Mouse (Mus musculus): ENCODE data around the gene Kmt2b. TPM values are rescaled to one million over a fixed set of nuclear protein-coding genes. Genes with fewer than 3 reads are reported as not detected.

Gene Kmt2b
- total RNA-seq, 2 experiments from 2014 or later, result 8.0 to 60.9 TPM

DNA sequence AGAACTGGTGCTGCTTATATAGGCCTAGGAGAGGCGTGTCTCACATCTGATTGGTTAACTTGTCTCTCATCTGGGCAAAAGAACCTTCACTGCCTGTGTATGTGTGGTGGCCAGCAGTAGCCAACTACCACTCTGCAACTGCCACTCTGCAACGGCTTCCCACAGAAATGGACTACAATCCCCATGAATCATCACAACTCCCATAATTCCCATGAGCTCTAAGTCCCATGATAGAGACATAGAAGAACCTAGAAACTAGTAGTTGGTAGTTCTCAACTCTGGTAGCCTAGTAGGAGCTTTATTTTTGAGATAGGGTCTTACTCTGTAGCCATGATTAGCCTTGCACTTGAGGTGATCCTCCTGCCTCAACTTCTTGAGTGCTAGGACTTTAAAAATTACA lies 38.6 kb downstream of the Kmt2b start:
- no peak for ATAC-seq (ENCODE audit: poor library complexity, severe bottlenecking)

DNA sequence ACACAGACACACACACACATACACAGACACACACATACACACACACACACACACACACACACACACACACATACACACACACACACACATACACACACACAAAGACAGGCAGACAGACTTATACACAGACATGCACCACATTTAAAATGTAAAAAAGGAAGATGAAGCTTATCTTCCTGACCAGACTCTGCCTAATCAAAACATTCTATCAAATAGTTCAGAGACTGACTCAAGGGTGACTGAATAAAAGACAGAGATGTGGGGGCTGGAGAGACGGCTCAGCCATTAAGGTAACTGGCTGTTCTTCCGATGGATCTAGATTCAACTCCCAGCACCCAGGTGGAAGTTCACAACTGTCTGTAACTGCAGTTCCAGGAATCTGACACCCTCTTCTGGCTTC lies 44.2 kb downstream of the Kmt2b start:
- ATAC-seq (ENCODE audit: poor library complexity, severe bottlenecking), result no peak

DNA sequence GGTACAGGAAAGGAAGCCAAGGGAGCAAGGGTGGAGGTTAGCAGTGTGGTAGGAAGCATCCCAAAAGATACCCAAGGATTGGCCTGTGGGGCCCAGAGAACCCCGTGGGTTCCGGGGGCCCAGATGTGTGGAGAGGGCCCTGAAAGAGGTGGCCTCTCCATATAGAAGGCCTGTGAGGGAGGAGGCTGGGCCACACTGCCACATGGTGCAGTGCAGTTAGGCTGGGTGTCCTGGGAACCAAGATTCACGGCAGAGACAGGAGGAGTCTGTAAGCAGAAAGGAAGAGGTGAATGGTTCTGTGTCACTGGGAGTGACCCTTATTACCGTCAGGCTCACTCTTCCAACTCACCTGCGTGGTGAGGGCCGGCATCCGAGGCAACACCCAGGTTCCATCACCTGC lies 48.0 kb downstream of the Kmt2b start:
- ATAC-seq (ENCODE audit: poor library complexity, severe bottlenecking), result no peak

DNA sequence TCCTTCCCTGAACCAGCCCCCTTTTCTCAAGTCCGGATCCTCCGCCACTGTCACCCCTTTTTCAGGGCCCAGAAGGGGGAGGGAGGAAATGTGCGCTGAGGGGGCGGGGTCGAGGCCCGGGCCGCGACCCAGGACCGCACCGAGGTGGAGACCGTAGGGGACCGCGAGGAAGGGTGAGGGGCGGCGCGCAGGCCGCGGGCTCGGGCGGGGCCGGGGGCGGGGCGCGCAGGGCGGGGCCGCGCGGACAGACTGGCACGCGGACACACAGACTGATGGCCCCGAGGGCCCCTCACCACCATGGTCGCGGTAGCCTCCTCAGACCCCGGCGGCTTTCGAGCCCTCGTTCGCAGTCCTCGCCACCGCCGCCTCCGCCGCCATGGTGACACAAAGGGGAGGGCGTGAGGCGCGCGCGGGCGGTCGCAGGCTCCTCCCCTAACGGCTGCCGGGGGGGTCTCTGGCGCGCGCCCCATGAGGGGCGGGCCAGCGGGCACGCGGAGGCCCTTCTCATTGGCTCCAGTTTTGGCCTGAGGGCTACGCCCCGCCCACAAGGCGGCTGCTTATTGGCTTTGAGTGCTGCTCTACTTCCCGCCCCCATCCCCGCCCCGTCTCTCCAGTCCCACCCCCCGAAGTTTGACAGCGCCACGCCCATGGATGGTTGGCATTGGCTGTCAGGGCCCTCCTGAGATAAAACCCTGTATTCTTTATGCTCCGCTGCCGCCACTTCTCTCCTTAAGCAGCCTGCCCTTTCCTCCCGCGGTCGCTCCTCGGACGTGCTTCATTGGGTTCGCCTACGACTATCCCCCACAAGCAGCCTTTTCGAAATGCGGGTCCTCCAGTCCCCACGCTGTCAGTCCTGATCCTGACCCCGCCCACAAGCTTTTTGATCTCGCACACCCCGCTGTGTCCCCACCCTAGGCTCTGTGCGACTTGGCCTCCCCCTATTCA lies 53.6 kb downstream of the Kmt2b start, which contains the start of gene Arhgap33:
Arhgap33 (minus strand) TSS at position 428 of the 945 bp plus-strand sequence.
- ATAC-seq (ENCODE audit: poor library complexity, severe bottlenecking), result peak; percentile 98

DNA sequence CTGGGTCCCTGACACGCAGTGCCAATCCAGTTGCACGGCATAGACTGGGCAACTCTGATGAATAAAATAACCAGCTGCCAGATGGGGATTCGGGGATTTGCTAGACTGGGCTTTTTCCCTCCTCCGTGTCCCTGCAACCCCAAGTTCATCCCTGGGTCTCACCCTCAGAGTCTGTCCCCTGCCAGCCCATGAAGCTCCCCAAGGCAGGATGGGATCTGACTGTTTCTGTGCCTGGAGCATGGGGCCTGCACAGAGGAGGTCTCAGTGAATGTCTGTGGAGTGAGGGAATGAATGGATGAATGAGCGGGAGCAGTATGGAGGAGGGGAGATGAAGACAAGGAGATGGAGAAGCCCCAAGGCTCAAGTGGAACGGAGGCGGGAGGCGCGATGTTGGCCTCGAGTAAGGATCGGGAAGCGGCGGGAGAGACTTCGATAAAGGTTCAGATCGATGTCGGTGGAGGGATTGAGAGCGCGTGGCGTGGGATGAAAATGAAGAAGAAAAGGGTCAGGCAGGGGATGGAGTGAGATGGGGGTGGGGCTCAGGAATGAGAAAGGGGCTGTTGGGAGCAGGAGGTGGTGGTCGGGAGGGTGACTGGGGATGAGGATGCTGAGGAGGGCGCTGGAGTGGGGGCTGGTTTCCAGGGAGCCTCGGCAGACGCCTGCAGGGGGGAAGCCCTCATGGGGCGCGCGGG lies 54.4 kb downstream of the Kmt2b start:
- no peak for ATAC-seq (ENCODE audit: poor library complexity, severe bottlenecking)

DNA sequence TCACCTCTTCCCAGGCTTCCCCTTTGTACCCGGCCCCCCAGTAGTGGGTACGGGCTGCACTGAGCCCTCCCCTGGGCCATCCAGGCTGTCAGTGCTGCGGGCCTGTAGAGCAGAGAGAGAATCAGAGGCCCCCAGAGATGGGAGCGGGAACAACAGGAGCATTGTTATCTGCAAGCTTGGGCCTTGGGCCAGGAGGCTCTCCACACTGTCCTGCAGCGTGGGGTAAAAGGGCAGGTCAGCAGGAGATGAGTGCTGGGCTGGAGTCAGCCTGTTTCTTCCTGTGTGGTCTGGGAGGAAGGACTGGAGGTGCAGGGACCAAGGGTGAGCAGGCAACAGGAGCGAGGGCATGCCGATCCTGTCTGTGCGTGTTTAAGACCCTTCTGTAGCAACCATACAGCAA lies 55.6 kb downstream of the Kmt2b start:
- no peak for ATAC-seq (ENCODE audit: poor library complexity, severe bottlenecking)

DNA sequence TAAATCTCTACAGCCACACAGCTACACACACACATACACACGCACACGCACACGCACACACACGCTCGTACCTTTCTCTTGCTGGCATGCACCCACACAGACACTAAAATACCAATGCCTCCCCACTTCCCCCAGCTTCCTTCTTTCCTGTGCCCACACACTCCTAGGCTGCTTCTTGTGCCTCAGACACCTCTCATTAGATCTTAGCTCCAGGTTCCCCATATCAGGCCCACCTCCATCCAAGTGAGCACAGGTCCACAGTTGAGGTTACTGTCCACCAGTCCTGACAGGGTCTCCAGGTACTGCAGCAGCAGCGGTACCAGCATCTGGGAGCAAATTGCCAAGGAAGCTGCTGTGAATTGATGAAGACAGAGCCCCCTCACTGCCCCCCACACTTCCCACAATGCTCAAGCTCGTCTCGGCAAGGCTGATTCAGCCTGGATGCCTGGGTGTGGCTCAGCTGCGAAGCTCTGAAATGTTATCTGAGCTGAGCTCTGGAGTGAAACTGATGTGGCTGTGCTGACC lies 57.2 kb downstream of the Kmt2b start:
- no peak for ATAC-seq (ENCODE audit: poor library complexity, severe bottlenecking)

DNA sequence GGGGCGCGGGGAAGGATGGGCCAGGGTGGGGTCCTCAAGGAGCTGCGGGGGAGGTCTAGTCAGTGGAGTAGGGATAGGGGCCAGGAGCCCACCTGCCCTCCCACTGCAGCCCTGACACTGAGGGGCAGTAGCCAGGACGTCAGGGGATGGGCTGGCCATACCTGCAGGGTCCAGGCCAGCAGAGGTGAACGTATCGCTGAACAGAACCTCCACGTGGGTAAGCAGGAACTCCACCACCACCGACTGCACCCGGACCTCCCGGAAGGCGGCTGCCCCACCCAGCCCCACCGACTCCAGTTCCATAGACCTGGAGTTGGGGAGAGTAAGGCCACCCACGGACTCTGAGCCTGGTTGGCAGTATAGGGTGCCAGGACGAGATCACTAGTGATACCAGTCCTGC lies 61.5 kb downstream of the Kmt2b start:
- no peak for ATAC-seq (ENCODE audit: poor library complexity, severe bottlenecking)

DNA sequence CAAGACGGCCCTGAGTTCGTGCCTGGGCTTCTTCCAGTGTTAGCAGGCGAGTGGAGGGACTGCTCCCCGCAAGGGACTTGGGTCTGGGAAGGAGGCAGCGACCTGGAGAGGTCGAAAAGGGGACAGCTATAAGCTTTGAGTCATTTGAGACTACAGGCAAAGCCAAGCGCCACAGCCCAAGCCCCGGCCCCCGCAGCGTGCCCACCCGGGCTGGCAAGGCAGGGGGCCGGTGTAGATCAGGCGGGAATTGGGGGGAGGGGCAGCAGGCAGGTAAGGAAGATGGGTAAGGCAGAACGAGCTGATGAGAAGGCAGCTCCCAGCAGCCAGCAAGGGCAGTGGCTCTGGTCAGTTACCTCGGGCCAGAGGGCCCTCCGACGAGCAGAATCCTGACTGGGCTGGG lies 62.1 kb downstream of the Kmt2b start:
- no peak for ATAC-seq (ENCODE audit: poor library complexity, severe bottlenecking)

DNA sequence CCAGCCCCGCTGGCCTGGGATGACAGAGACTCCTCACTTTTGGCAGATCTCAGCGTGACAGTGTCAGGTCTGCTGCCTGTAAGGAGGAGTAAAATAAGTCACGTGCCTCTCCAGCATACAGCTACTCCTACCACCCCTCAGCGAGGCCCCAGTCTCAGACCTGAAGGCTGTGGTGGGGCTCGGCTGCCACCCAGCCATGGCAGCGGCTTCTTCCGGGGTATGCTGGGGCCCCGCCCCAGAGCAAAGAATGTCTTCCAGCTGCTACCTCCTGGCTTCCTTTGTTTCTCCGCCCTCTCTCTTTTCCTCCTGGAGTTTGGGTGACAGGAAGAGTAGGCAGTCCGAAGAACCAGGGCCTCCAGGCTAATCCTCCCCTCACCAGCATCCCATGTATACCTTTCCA lies 62.6 kb downstream of the Kmt2b start:
- ATAC-seq (ENCODE audit: poor library complexity, severe bottlenecking), result no peak

DNA sequence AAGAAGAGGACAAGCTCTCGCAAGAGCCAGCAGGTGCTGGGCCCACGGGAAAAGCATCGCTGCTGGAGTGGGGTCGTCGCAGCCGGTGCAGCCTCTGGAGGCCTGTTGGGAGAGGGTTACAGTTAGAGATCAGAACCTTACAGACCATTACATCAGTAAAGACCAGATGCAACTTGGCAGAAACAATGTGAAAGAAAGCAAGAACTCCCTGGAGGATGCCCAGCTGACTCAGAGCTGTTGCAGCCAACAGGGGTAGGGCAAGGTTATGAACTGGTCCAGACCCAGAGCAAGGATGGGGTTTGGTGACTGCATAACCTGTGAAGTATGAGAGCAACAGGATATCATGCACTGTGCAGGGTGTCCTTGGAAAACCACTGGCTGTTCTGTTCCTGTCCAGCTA lies 64.0 kb downstream of the Kmt2b start:
- ATAC-seq (ENCODE audit: poor library complexity, severe bottlenecking), result no peak

DNA sequence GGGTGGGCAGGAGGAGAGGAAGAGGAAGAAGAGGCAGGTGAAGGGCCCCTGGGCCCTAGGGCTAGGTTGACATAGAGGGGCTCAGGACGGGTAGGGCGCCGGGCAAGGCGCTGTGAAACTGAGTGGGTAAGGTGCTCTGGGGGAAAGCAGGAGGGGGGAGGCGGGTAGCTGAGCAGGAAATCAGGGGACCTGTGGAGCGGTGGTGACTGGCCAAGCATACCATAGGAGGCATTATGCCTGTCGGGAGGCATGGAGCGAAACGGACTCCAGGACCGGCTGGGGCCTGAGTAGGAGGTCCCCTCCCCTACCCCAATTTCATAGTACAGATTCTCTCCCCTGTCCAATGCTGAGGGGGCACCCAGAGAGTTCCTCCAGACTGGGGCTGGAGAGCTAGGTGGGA lies 65.7 kb downstream of the Kmt2b start:
- ATAC-seq (ENCODE audit: poor library complexity, severe bottlenecking), result no peak

DNA sequence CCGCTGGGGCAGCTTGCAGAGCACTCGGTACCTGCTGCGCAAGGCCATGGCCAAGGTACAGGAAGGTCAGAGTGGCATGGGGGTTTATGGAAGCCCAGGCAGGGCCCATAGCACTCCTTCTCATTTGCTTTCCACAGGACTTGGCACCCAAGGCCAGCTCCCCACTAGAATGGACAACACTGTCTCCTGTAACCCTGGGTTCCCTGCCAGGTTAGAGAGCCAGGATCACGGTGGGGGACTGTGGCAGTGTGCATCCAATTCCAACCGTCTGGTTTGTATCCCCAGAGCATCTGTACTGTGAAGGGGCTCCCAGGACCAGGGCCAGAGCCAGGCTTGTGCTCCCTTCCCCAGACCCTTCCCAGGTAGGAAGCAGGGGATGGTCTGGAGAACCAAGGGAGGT lies 67.7 kb downstream of the Kmt2b start:
- ATAC-seq (ENCODE audit: poor library complexity, severe bottlenecking), result no peak

DNA sequence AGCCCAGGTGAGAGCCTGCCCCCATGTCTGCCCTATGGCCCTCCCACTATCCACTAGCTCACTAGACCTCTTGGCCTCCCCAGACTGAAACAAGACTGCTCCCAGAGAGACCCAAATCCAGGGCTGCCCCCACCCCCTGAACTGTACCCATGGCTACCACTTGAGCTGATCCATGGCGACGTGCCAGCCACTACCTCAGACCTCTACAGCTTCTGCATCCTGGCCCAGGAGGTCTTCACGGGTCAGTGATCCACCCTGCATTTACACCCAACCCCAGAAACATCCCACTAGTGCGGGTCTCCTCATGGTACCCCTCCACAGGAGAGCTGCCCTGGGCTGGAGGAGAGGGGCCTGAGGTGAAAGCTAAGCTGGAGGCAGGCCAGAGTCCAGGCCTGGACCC lies 68.1 kb downstream of the Kmt2b start:
- ATAC-seq (ENCODE audit: poor library complexity, severe bottlenecking), result no peak

Other genes with a start within 250 kb of the Kmt2b start
Only the 30 nearest of the 31 such genes appear.
- gene Lrfn3, start 226.0 kb downstream of the Kmt2b start, total RNA-seq (2015), result 0.11 TPM in 1 of 2 replicates, not detected in the other
- gene Lrfn3, start 226.0 kb downstream of the Kmt2b start, total RNA-seq (2017), result not detected in 2 replicates
- gene Tyrobp, start 175.0 kb downstream of the Kmt2b start, total RNA-seq (2015), result 2,723 and 2,838 TPM in 2 replicates
- gene Tyrobp, start 175.0 kb downstream of the Kmt2b start, total RNA-seq (2017), result 1,463 and 1,715 TPM in 2 replicates
- gene Hcst, start 168.9 kb downstream of the Kmt2b start, total RNA-seq (2015), result 45.8 and 47.6 TPM in 2 replicates
- 13.3 and 18.5 TPM in 2 replicates for gene Hcst, start 168.9 kb downstream of the Kmt2b start, total RNA-seq (2017)
- gene Nfkbid, start 167.0 kb downstream of the Kmt2b start, total RNA-seq (2015), result 23.0 and 28.6 TPM in 2 replicates
- 13.3 and 17.2 TPM in 2 replicates for gene Nfkbid, start 167.0 kb downstream of the Kmt2b start, total RNA-seq (2017)
- gene Aplp1, start 143.2 kb downstream of the Kmt2b start, total RNA-seq (2015), result 0.07 and 0.25 TPM in 2 replicates
- gene Aplp1, start 143.2 kb downstream of the Kmt2b start, total RNA-seq (2017), result 0.08 TPM in 1 of 2 replicates, not detected in the other
- gene Kirrel2, start 131.0 kb downstream of the Kmt2b start, total RNA-seq (2015), result not detected in 2 replicates
- gene Kirrel2, start 131.0 kb downstream of the Kmt2b start, total RNA-seq (2017), result 0.07 TPM in 1 of 2 replicates, not detected in the other
- not detected in 2 replicates for gene Nphs1, start 130.4 kb downstream of the Kmt2b start, total RNA-seq (2015)
- gene Nphs1, start 130.4 kb downstream of the Kmt2b start, total RNA-seq (2017), result 0.29 TPM in 1 of 2 replicates, not detected in the other
- gene Prodh2, start 95.1 kb downstream of the Kmt2b start, total RNA-seq (2015), result not detected in 2 replicates
- gene Prodh2, start 95.1 kb downstream of the Kmt2b start, total RNA-seq (2017), result not detected in 2 replicates
- 7.0 and 10.6 TPM in 2 replicates for gene Arhgap33, start 53.7 kb downstream of the Kmt2b start, total RNA-seq (2015)
- 3.1 and 4.9 TPM in 2 replicates for gene Arhgap33, start 53.7 kb downstream of the Kmt2b start, total RNA-seq (2017)
- 10.7 and 11.0 TPM in 2 replicates for gene Hspb6, start 36.5 kb downstream of the Kmt2b start, total RNA-seq (2015)
- 3.8 and 5.2 TPM in 2 replicates for gene Hspb6, start 36.5 kb downstream of the Kmt2b start, total RNA-seq (2017)
- 3.6 and 6.6 TPM in 2 replicates for gene Proser3, start 36.4 kb downstream of the Kmt2b start, total RNA-seq (2015)
- gene Proser3, start 36.4 kb downstream of the Kmt2b start, total RNA-seq (2017), result 2.4 and 2.6 TPM in 2 replicates
- gene Lin37, start 28.9 kb downstream of the Kmt2b start, total RNA-seq (2015), result 54.7 and 64.1 TPM in 2 replicates
- 13.0 and 22.4 TPM in 2 replicates for gene Lin37, start 28.9 kb downstream of the Kmt2b start, total RNA-seq (2017)
- 15.2 and 19.6 TPM in 2 replicates for gene U2af1l4, start 25.4 kb downstream of the Kmt2b start, total RNA-seq (2015)
- gene U2af1l4, start 25.4 kb downstream of the Kmt2b start, total RNA-seq (2017), result 63.3 and 69.7 TPM in 2 replicates
- gene Gm49396, start 25.4 kb downstream of the Kmt2b start, total RNA-seq (2015), result 1.0 and 2.1 TPM in 2 replicates
- gene Gm49396, start 25.4 kb downstream of the Kmt2b start, total RNA-seq (2017), result 3.6 and 3.8 TPM in 2 replicates
- gene Psenen, start 25.1 kb downstream of the Kmt2b start, total RNA-seq (2015), result 216 and 221 TPM in 2 replicates
- 154 and 162 TPM in 2 replicates for gene Psenen, start 25.1 kb downstream of the Kmt2b start, total RNA-seq (2017)
- 4.6 and 8.0 TPM in 2 replicates for gene Igflr1, start 23.3 kb downstream of the Kmt2b start, total RNA-seq (2015)
- gene Igflr1, start 23.3 kb downstream of the Kmt2b start, total RNA-seq (2017), result not detected in 2 replicates
- gene Zbtb32, start 10.2 kb upstream of the Kmt2b start, total RNA-seq (2015), result 0.78 TPM in 1 of 2 replicates, not detected in the other
- 2.0 and 2.9 TPM in 2 replicates for gene Zbtb32, start 10.2 kb upstream of the Kmt2b start, total RNA-seq (2017)
- gene Upk1a, start 24.1 kb upstream of the Kmt2b start, total RNA-seq (2015), result 0.60 TPM in 1 of 2 replicates, not detected in the other
- gene Upk1a, start 24.1 kb upstream of the Kmt2b start, total RNA-seq (2017), result not detected in 2 replicates
- 305 and 323 TPM in 2 replicates for gene Cox6b1, start 37.4 kb upstream of the Kmt2b start, total RNA-seq (2015)
- gene Cox6b1, start 37.4 kb upstream of the Kmt2b start, total RNA-seq (2017), result 441 and 447 TPM in 2 replicates
- not detected in 2 replicates for gene Etv2, start 47.1 kb upstream of the Kmt2b start, total RNA-seq (2015)
- 0.59 TPM in 1 of 2 replicates, not detected in the other for gene Etv2, start 47.1 kb upstream of the Kmt2b start, total RNA-seq (2017)
- gene Rbm42, start 61.6 kb upstream of the Kmt2b start, total RNA-seq (2015), result 50.2 and 50.4 TPM in 2 replicates
- 41.3 and 46.6 TPM in 2 replicates for gene Rbm42, start 61.6 kb upstream of the Kmt2b start, total RNA-seq (2017)
- 22.4 and 22.9 TPM in 2 replicates for gene Haus5, start 76.3 kb upstream of the Kmt2b start, total RNA-seq (2015)
- gene Haus5, start 76.3 kb upstream of the Kmt2b start, total RNA-seq (2017), result 17.0 and 18.7 TPM in 2 replicates
- gene Pmis2, start 82.9 kb upstream of the Kmt2b start, total RNA-seq (2015), result not detected in 2 replicates
- not detected in 2 replicates for gene Pmis2, start 82.9 kb upstream of the Kmt2b start, total RNA-seq (2017)
- gene 2200002J24Rik, start 110.2 kb upstream of the Kmt2b start, total RNA-seq (2015), result not detected in 2 replicates
- gene 2200002J24Rik, start 110.2 kb upstream of the Kmt2b start, total RNA-seq (2017), result not detected in 2 replicates
- 0.71 and 1.3 TPM in 2 replicates for gene Atp4a, start 123.5 kb upstream of the Kmt2b start, total RNA-seq (2015)
- gene Atp4a, start 123.5 kb upstream of the Kmt2b start, total RNA-seq (2017), result 0.04 TPM in 1 of 2 replicates, not detected in the other
- 86.7 and 96.5 TPM in 2 replicates for gene Tmem147, start 140.8 kb upstream of the Kmt2b start, total RNA-seq (2015)
- gene Tmem147, start 140.8 kb upstream of the Kmt2b start, total RNA-seq (2017), result 27.8 and 31.4 TPM in 2 replicates
- not detected in 2 replicates for gene Gapdhs, start 155.0 kb upstream of the Kmt2b start, total RNA-seq (2015)
- not detected in 2 replicates for gene Gapdhs, start 155.0 kb upstream of the Kmt2b start, total RNA-seq (2017)
- 0.22 and 3.2 TPM in 2 replicates for gene Sbsn, start 162.7 kb upstream of the Kmt2b start, total RNA-seq (2015)
- gene Sbsn, start 162.7 kb upstream of the Kmt2b start, total RNA-seq (2017), result 0.49 and 0.88 TPM in 2 replicates
- 15.1 and 17.1 TPM in 2 replicates for gene Dmkn, start 175.0 kb upstream of the Kmt2b start, total RNA-seq (2015)
- gene Dmkn, start 175.0 kb upstream of the Kmt2b start, total RNA-seq (2017), result 24.6 and 25.7 TPM in 2 replicates
- gene Krtdap, start 199.2 kb upstream of the Kmt2b start, total RNA-seq (2015), result not detected in 2 replicates
- gene Krtdap, start 199.2 kb upstream of the Kmt2b start, total RNA-seq (2017), result not detected in 2 replicates

Data from megakaryocyte, adult 5-6 weeks (primary cell).